Mouse (Mus musculus): ENCODE measurements around the gene Nxpe5. TPM values are rescaled to one million over a fixed set of nuclear protein-coding genes. Genes with fewer than 3 reads are reported as not detected.
A peak's percentile ranks its signal among the peaks of the same experiment; 100 is the strongest.

Nxpe5 gene
- polyA plus RNA-seq, 1 experiment: not detected

GRCm38 (mm10) chr5:138222111-138222510 is 3.6 kb upstream of the Nxpe5 start:
- Histone ChIP-seq H3K79me3 (ENCODE audit: low read depth) (no peaks in the 10 kb centered on the region), H3K4me3 (ENCODE audit: insufficient read depth, poor library complexity, severe bottlenecking) (no peak overlapping the region), H3ac (ENCODE audit: control insufficient read depth, insufficient read length, low read depth) (no peak overlapping the region), H3K36me3 (ENCODE audit: control insufficient read depth, insufficient read depth) (no peaks in the 10 kb centered on the region), H3K79me2 (ENCODE audit: control insufficient read depth, insufficient read depth) (no peaks in the 10 kb centered on the region), H3K27me3 (ENCODE audit: control insufficient read depth, insufficient read depth, insufficient read length) (no peaks in the 10 kb centered on the region)
- TF ChIP-seq USF1 (IDR thresholded peaks at IDR 0.05; ENCODE audit: low read depth) (no peak), CTCF (IDR thresholded peaks at IDR 0.05; ENCODE audit: control insufficient read depth, insufficient read depth, insufficient read length) (peak; percentile 77)

GRCm38 (mm10) chr5:138223287-138223686 is 2.4 kb upstream of the Nxpe5 start:
- TF ChIP-seq MYOG (IDR thresholded peaks at IDR 0.05; ENCODE audit: control insufficient read depth, extremely low read depth, insufficient read length) (no peak), CTCF (IDR thresholded peaks at IDR 0.05; ENCODE audit: control insufficient read depth, insufficient read depth, insufficient read length) (no peak), CEBPB (IDR thresholded peaks at IDR 0.05; ENCODE audit: low read depth) (no peak), FOSL1 (IDR thresholded peaks at IDR 0.05; ENCODE audit: insufficient read depth, low read length, poor library complexity, severe bottlenecking) (no peak), MYOD1 (IDR thresholded peaks at IDR 0.05; ENCODE audit: control insufficient read depth, insufficient read length, low read depth) (no peak), MAX (IDR thresholded peaks at IDR 0.05) (no peak), USF1 (IDR thresholded peaks at IDR 0.05; ENCODE audit: low read depth) (no peak)

GRCm38 (mm10) chr5:138226491-138226890 is 793 bp downstream of the Nxpe5 start:
- Histone ChIP-seq H3K4me3 (ENCODE audit: insufficient read depth, poor library complexity, severe bottlenecking) (no peak overlapping the region), H3K27me3 (ENCODE audit: control insufficient read depth, insufficient read depth, insufficient read length) (no peaks in the 10 kb centered on the region), H3K36me3 (ENCODE audit: control insufficient read depth, insufficient read depth) (no peaks in the 10 kb centered on the region), H3K79me2 (ENCODE audit: control insufficient read depth, insufficient read depth) (no peaks in the 10 kb centered on the region), H3K79me3 (ENCODE audit: low read depth) (no peaks in the 10 kb centered on the region), H3ac (ENCODE audit: control insufficient read depth, insufficient read length, low read depth) (no peak overlapping the region)
- TF ChIP-seq CEBPB (IDR thresholded peaks at IDR 0.05; ENCODE audit: low read depth): no peak
- TF ChIP-seq CTCF (IDR thresholded peaks at IDR 0.05; ENCODE audit: control insufficient read depth, insufficient read depth, insufficient read length): no peak
- no peak for TF ChIP-seq MYOD1 (IDR thresholded peaks at IDR 0.05; ENCODE audit: control insufficient read depth, insufficient read length, low read depth)
- no peak for TF ChIP-seq MYOG (IDR thresholded peaks at IDR 0.05; ENCODE audit: control insufficient read depth, extremely low read depth, insufficient read length)
- TF ChIP-seq USF1 (IDR thresholded peaks at IDR 0.05; ENCODE audit: low read depth): no peak
- no peak for TF ChIP-seq MAX (IDR thresholded peaks at IDR 0.05)
- no peak for TF ChIP-seq FOSL1 (IDR thresholded peaks at IDR 0.05; ENCODE audit: insufficient read depth, low read length, poor library complexity, severe bottlenecking)

More at GRCm38 (mm10) chr5:138223287-138223686, 2.4 kb upstream of the Nxpe5 start:
- no peaks in the 10 kb centered on the region for H3K36me3 ChIP-seq (ENCODE audit: control insufficient read depth, insufficient read depth)
- no peaks in the 10 kb centered on the region for H3K79me2 ChIP-seq (ENCODE audit: control insufficient read depth, insufficient read depth)
- no peak overlapping the region for H3ac ChIP-seq (ENCODE audit: control insufficient read depth, insufficient read length, low read depth)
- H3K4me3 ChIP-seq (ENCODE audit: insufficient read depth, poor library complexity, severe bottlenecking): no peak overlapping the region
- no peaks in the 10 kb centered on the region for H3K27me3 ChIP-seq (ENCODE audit: control insufficient read depth, insufficient read depth, insufficient read length)
- H3K79me3 ChIP-seq (ENCODE audit: low read depth): no peaks in the 10 kb centered on the region

- Histone ChIP-seq H3K79me2 (ENCODE audit: control insufficient read depth, insufficient read depth) (no peaks in the 10 kb centered on the region), H3K79me3 (ENCODE audit: low read depth) (no peaks in the 10 kb centered on the region), H3ac (ENCODE audit: control insufficient read depth, insufficient read length, low read depth) (no peak overlapping the region), H3K36me3 (ENCODE audit: control insufficient read depth, insufficient read depth) (no peaks in the 10 kb centered on the region), H3K27me3 (ENCODE audit: control insufficient read depth, insufficient read depth, insufficient read length) (no peaks in the 10 kb centered on the region), H3K4me3 (ENCODE audit: insufficient read depth, poor library complexity, severe bottlenecking) (no peak overlapping the region)
- no peak for TF ChIP-seq CTCF (IDR thresholded peaks at IDR 0.05; ENCODE audit: control insufficient read depth, insufficient read depth, insufficient read length)
Observed at GRCm38 (mm10) chr5:138227367-138227766, 1.7 kb downstream of the Nxpe5 start.

- no peaks in the 10 kb centered on the region for H3K79me2 ChIP-seq (ENCODE audit: control insufficient read depth, insufficient read depth)
- H3K79me3 ChIP-seq (ENCODE audit: low read depth): no peaks in the 10 kb centered on the region
- TF ChIP-seq MYOG (IDR thresholded peaks at IDR 0.05; ENCODE audit: control insufficient read depth, extremely low read depth, insufficient read length): no peak
- no peaks in the 10 kb centered on the region for H3K27me3 ChIP-seq (ENCODE audit: control insufficient read depth, insufficient read depth, insufficient read length)
- no peak overlapping the region for H3ac ChIP-seq (ENCODE audit: control insufficient read depth, insufficient read length, low read depth)
- H3K36me3 ChIP-seq (ENCODE audit: control insufficient read depth, insufficient read depth): no peaks in the 10 kb centered on the region
- no peak overlapping the region for H3K4me3 ChIP-seq (ENCODE audit: insufficient read depth, poor library complexity, severe bottlenecking)
Observed at GRCm38 (mm10) chr5:138228026-138228425, 2.3 kb downstream of the Nxpe5 start.

- TF ChIP-seq CTCF (IDR thresholded peaks at IDR 0.05; ENCODE audit: control insufficient read depth, insufficient read depth, insufficient read length) (no peak), FOSL1 (IDR thresholded peaks at IDR 0.05; ENCODE audit: insufficient read depth, low read length, poor library complexity, severe bottlenecking) (no peak), MYOD1 (IDR thresholded peaks at IDR 0.05; ENCODE audit: control insufficient read depth, insufficient read length, low read depth) (no peak), MAX (IDR thresholded peaks at IDR 0.05) (no peak), MYOG (IDR thresholded peaks at IDR 0.05; ENCODE audit: control insufficient read depth, extremely low read depth, insufficient read length) (no peak), USF1 (IDR thresholded peaks at IDR 0.05; ENCODE audit: low read depth) (no peak), CEBPB (IDR thresholded peaks at IDR 0.05; ENCODE audit: low read depth) (no peak)
- Histone ChIP-seq H3K4me3 (ENCODE audit: insufficient read depth, poor library complexity, severe bottlenecking) (no peak overlapping the region), H3K36me3 (ENCODE audit: control insufficient read depth, insufficient read depth) (no peaks in the 10 kb centered on the region), H3K79me3 (ENCODE audit: low read depth) (no peaks in the 10 kb centered on the region), H3ac (ENCODE audit: control insufficient read depth, insufficient read length, low read depth) (no peak overlapping the region), H3K27me3 (ENCODE audit: control insufficient read depth, insufficient read depth, insufficient read length) (no peaks in the 10 kb centered on the region), H3K79me2 (ENCODE audit: control insufficient read depth, insufficient read depth) (no peaks in the 10 kb centered on the region)
Observed at GRCm38 (mm10) chr5:138229511-138229910, 3.8 kb downstream of the Nxpe5 start.
